Mouse (Mus musculus) right cerebral cortex, postnatal 14 days (tissue): ENCODE results near the gene Olfr315.
"Not testable (repeated sequence)": the region's sequence is repeated elsewhere in the genome, so short reads cannot be mapped to it uniquely, and the experiment has no call there.

Source experiments
- DNase-seq: peaks from one replicate; pipeline ENCODE4 v3.0.0; 2022

Gene Olfr315

GRCm38 (mm10) chr11:58772888-58773287 lies at the start of gene Olfr315:
TSS of gene Olfr315 (plus strand) at chr11:58773188.
- no peak for DNase-seq

GRCm38 (mm10) chr11:58723914-58724313 lies 49.1 kb upstream of the Olfr315 start, which contains the start of gene Olfr318:
TSS of gene Olfr318 (minus strand) at chr11:58724014.
- DNase-seq = no peak

- DNase-seq = not testable (repeated sequence)
Observed at GRCm38 (mm10) chr11:58727896-58728650, 44.9 kb upstream of the Olfr315 start.

- peak; percentile 27 for DNase-seq
Observed at GRCm38 (mm10) chr11:58733372-58733771, 39.6 kb upstream of the Olfr315 start.

- no peak for DNase-seq
Observed at GRCm38 (mm10) chr11:58738792-58739262, 34.2 kb upstream of the Olfr315 start, which contains the start of gene Olfr317. TSS of gene Olfr317 (minus strand) at chr11:58739212.

GRCm38 (mm10) chr11:58751096-58751495 lies 21.9 kb upstream of the Olfr315 start:
- peak; percentile 36 for DNase-seq

GRCm38 (mm10) chr11:58752434-58752833 lies 20.6 kb upstream of the Olfr315 start, which contains the start of gene Olfr316:
TSS of gene Olfr316 (plus strand) at chr11:58752734.
- no peak for DNase-seq

- no peak for DNase-seq
Observed at GRCm38 (mm10) chr11:58782480-58783089, 9.6 kb downstream of the Olfr315 start, which contains the start of gene Olfr314. TSS of gene Olfr314 (plus strand) at chr11:58782952.

GRCm38 (mm10) chr11:58784182-58784581 lies 11.2 kb downstream of the Olfr315 start:
- DNase-seq = no peak

- DNase-seq = no peak
Observed at GRCm38 (mm10) chr11:58787651-58788050, 14.7 kb downstream of the Olfr315 start.

GRCm38 (mm10) chr11:58788346-58788745 lies 15.4 kb downstream of the Olfr315 start:
- DNase-seq = no peak

- DNase-seq = no peak
Observed at GRCm38 (mm10) chr11:58789532-58789931, 16.5 kb downstream of the Olfr315 start.

- DNase-seq = no peak
Observed at GRCm38 (mm10) chr11:58790053-58790452, 17.1 kb downstream of the Olfr315 start.

GRCm38 (mm10) chr11:58790646-58791045 lies 17.7 kb downstream of the Olfr315 start:
- no peak for DNase-seq

GRCm38 (mm10) chr11:58795856-58796255 lies 22.9 kb downstream of the Olfr315 start:
- DNase-seq = no peak

GRCm38 (mm10) chr11:58796850-58797249 lies 23.9 kb downstream of the Olfr315 start:
- peak; percentile 64 for DNase-seq

GRCm38 (mm10) chr11:58799747-58800146 lies 26.8 kb downstream of the Olfr315 start:
- peak; percentile 27 for DNase-seq

- no peak for DNase-seq
Observed at GRCm38 (mm10) chr11:58801558-58802228, 28.7 kb downstream of the Olfr315 start, which contains the start of gene Fam183b. TSS of gene Fam183b (minus strand) at chr11:58801960.

GRCm38 (mm10) chr11:58803871-58804270 lies 30.9 kb downstream of the Olfr315 start:
- DNase-seq = no peak

GRCm38 (mm10) chr11:58804393-58804792 lies 31.4 kb downstream of the Olfr315 start:
- no peak for DNase-seq

GRCm38 (mm10) chr11:58812001-58812400 lies 39.0 kb downstream of the Olfr315 start:
- no peak for DNase-seq

GRCm38 (mm10) chr11:58814700-58815099 lies 41.7 kb downstream of the Olfr315 start, which contains the start of gene Olfr313:
TSS of gene Olfr313 (plus strand) at chr11:58815000.
- not testable (repeated sequence) for DNase-seq

- no peak for DNase-seq
Observed at GRCm38 (mm10) chr11:58815676-58816075, 42.7 kb downstream of the Olfr315 start.
